Mouse (Mus musculus) neural tube, embryonic 14.5 days (tissue): ENCODE results near the gene Pnn. TPM values are rescaled to one million over a fixed set of nuclear protein-coding genes. Genes with fewer than 3 reads are reported as not detected.
"Not testable (repeated sequence)": the region's sequence is repeated elsewhere in the genome, so short reads cannot be mapped to it uniquely, and the experiment has no call there.

Source experiments
- ATAC-seq: fragments of 200-750 bp; cut with Nextera tagmentation; 2 replicates; pipeline ENCODE4 v1.8.0; 2017; ENCODE audit warnings: low read depth, mild to moderate bottlenecking, moderate TSS enrichment, moderate library complexity
- H3K27ac ChIP-seq: fragments of 300-500 bp; sonication (generic); 2 replicates; pipeline ENCODE4 v1.5.1; 2014; ENCODE audit warnings: low read depth, mild to moderate bottlenecking, control low read depth, low read length, moderate library complexity, mixed read lengths
- H3K27me3 ChIP-seq: fragments of 300-500 bp; sonication (generic); 2 replicates; pipeline ENCODE4 v1.6.1; 2014; ENCODE audit warnings: low read length; ENCODE audit not compliant: control insufficient read depth, insufficient read depth
- H3K36me3 ChIP-seq: fragments of 300-500 bp; sonication (generic); 2 replicates; pipeline ENCODE4 v1.6.1; 2014; ENCODE audit warnings: low read length, mixed read lengths; ENCODE audit not compliant: control insufficient read depth, insufficient read depth
- H3K4me1 ChIP-seq: fragments of 300-500 bp; sonication (generic); 2 replicates; pipeline ENCODE4 v1.6.1; 2014; ENCODE audit warnings: low read length; ENCODE audit not compliant: control insufficient read depth, insufficient read depth
- H3K4me2 ChIP-seq: fragments of 300-500 bp; sonication (generic); 2 replicates; pipeline ENCODE4 v1.6.1; 2014; ENCODE audit warnings: mild to moderate bottlenecking, low read depth, low read length, control low read depth
- H3K4me3 ChIP-seq: fragments of 300-500 bp; sonication (generic); 2 replicates; pipeline ENCODE4 v1.5.1; 2014; ENCODE audit warnings: low read depth, low read length, control low read depth, mixed read lengths
- H3K9ac ChIP-seq: fragments of 300-500 bp; sonication (generic); replicated peaks from 2 replicates; pipeline ENCODE4 v1.6.1; 2014; ENCODE audit warnings: low read depth, mild to moderate bottlenecking, control low read depth, low read length, mixed read lengths
- H3K9me3 ChIP-seq: fragments of 300-500 bp; sonication (generic); 2 replicates; pipeline ENCODE4 v1.6.1; 2016; ENCODE audit warnings: low read length; ENCODE audit not compliant: control insufficient read depth
- WGBS: fragments of 180-500 bp; shearing (Covaris S2); extraction: QIAGEN DNeasy Blood & Tissue Kit; methylation state at CpG from one replicate; pipeline ENCODE4 v1.1.7; 2014; 5-methylcytosine and 5-hydroxymethylcytosine counted together
- polyA plus RNA-seq: library from polyadenylated mRNA; unstranded; fragments of >200 nt; fragmentation: Nextera tagmentation; extraction: Ambion mirVana; gene quantifications from 2 replicates; pipeline ENCODE4 v1.2.1, GENCODE M21; 2014

Gene Pnn
- polyA plus RNA-seq, 1 experiment from 2014 or later, result 86.2 TPM

DNA sequence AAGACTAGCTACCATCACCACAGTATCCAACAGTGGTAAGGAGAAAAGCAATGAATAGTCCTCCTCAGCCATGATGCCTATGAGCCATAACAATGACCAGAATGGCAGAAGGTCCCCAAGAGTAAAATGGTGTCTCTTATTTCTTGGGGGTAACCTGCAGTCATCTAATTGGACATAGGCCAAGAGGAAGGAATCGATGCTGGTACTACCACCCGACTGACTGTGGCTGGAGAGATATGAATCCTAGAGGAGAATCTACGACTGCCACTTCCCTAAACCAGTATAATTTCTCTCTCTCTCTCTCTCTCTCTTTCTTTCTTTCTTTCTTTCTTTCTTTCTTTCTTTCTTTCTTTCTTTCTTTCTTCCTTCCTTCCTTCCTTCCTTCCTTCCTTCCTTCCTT, 14.2 kb upstream of the Pnn start:
- Histone ChIP-seq H3K4me1 (no peaks in the 10 kb centered on the region), H3K9me3 (no peaks in the 10 kb centered on the region), H3K36me3 (no peaks in the 10 kb centered on the region), H3K27ac (no peak overlapping the region), H3K4me3 (no peak overlapping the region), H3K27me3 (no peaks in the 10 kb centered on the region), H3K9ac (no peak overlapping the region), H3K4me2 (no peak overlapping the region)
- WGBS, result 89% methylated on average over 3 of the region's 3 CpGs
- ATAC-seq, result no peak

DNA sequence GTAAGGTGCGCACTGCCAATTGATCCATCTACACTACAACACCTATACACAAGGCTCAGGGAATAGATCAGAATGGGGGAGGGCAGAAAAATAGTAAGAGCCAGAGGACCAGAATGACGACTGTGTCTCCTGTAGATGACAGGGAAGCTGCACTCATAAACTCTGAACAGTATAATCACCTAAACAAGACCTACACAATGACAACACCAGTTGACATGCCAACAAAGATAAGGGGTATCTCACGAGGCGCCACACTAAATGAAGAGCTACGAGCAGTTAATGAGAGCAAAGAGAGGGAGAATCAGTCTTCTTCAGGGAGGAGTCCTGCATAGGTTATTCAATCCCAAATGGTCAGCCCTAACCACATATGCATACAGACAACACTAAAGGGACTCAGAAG, 13.5 kb upstream of the Pnn start:
- no peak overlapping the region for H3K9ac ChIP-seq
- no peaks in the 10 kb centered on the region for H3K27me3 ChIP-seq
- WGBS, result 94% methylated on average over 5 of the region's 5 CpGs
- H3K36me3 ChIP-seq, result no peaks in the 10 kb centered on the region
- no peaks in the 10 kb centered on the region for H3K9me3 ChIP-seq
- H3K27ac ChIP-seq, result no peak overlapping the region
- no peak overlapping the region for H3K4me3 ChIP-seq
- H3K4me1 ChIP-seq, result no peaks in the 10 kb centered on the region
- no peak for ATAC-seq
- H3K4me2 ChIP-seq, result no peak overlapping the region

DNA sequence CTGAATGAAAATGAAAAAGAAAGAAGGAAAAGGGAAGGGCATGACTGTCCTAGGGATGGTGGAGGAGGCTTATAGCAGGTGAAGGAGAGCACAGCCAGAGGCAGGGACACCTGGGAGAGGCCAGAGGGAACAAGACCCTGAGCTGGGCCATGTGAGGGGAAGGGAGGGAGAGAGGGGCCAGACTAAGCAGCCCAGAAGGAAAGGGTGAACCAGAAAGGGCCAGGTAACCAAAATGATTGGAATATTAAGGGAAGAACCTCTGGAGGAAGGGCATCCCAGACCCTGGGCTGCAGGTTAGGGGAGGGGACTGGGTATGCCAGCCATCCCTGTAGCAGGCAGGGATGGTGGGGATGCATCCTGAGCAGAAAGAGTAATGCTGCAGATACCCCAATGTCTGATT, 12.7 kb upstream of the Pnn start:
- Histone ChIP-seq H3K27ac (no peak overlapping the region), H3K36me3 (no peaks in the 10 kb centered on the region), H3K4me1 (peaks cover 3% of the 10 kb centered on the region; the same call in 1 of the 2 replicates), H3K4me2 (no peak overlapping the region), H3K9ac (no peak overlapping the region), H3K9me3 (no peaks in the 10 kb centered on the region), H3K27me3 (no peaks in the 10 kb centered on the region), H3K4me3 (no peak overlapping the region)
- ATAC-seq, result no peak

DNA sequence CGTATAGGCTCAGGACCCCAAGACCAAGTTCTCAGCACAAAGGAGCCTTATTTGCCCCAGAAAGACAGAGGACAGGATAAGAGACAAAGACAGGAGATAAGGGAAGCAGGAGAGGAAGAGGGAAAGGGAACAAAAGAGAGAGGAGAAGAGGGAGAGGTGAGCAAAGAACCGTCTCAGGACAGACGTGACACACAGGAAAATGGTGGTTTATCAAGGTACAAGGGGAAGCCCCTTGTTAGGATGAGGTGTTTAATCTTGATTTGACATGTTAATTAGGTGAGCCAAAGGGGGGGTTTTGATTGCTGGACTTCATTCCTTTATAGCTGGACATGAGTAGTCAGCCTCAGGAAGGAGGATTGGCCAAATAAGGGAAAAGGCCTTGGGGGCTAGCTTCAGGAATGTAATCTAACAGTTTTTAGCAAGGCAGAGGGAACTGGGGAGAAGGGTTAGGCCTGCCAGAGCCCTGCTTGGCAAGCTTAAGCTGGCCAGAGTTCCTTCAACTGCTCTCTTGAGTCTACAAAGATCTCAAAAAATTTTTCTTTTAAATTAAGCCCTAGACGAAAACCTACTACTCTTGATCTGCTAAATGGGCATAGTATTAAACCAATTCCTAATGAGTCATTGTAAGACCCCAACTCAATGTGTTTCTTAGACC, 11.4 kb upstream of the Pnn start:
- Histone ChIP-seq H3K36me3 (no peaks in the 10 kb centered on the region), H3K27me3 (no peaks in the 10 kb centered on the region), H3K9me3 (no peaks in the 10 kb centered on the region), H3K4me3 (no peak overlapping the region), H3K9ac (no peak overlapping the region), H3K27ac (no peak overlapping the region), H3K4me1 (peaks cover 13% of the 10 kb centered on the region; the same call in 1 of the 2 replicates), H3K4me2 (no peak overlapping the region)
- ATAC-seq, result no peak
- 90% methylated on average over 4 of the region's 4 CpGs for WGBS

DNA sequence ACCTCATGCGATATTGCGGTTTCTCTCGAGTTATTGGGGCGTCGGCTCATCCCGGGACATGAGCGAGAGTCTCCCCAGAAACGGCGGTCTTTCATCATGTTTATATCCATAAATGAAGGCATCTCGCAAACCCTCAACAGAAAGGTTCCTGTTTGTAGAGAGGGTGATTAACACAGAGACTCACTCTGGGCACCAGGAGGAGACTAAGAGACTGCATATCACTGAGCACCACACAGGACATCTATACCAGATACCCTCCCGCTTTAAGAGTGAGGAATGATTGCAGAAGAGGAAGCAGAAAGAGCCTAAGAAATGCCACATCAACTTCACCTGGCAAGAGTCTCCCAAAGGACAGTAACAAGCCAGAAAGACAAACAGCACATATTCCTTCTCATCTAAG, 10.5 kb upstream of the Pnn start:
- 97% methylated on average over 11 of the region's 11 CpGs for WGBS

DNA sequence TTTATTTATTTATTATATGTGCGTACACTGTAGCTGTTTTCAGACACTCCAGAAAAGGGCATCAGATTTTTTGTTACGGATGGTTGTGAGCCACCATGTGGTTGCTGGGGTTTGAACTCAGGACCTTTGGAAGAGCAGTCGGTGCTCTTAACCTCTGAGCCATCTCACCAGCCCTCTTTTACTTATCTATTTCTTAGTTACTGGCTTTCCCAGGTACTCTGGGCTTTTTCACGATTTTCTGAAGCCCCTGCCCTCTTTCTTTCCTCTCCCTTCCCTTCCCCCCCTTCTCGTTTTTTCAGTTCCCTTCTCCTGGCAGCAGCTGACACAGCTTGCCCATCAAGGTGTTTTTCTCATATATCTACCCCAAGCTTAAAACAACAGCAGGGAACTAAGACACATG, 8.4 kb upstream of the Pnn start:
- H3K27me3 ChIP-seq, H3K9ac ChIP-seq, ATAC-seq, H3K27ac ChIP-seq, H3K4me3 ChIP-seq, H3K36me3 ChIP-seq, H3K4me2 ChIP-seq, H3K9me3 ChIP-seq: not testable (repeated sequence)
- H3K4me1 ChIP-seq, result peaks cover 13% of the 10 kb centered on the region; the same call in 1 of the 2 replicates
- 93% methylated on average over 5 of the region's 5 CpGs for WGBS

More for the DNA sequence above, 10.5 kb upstream of the Pnn start:
- H3K9me3 ChIP-seq, result no peaks in the 10 kb centered on the region
- H3K4me1 ChIP-seq, result peaks cover 13% of the 10 kb centered on the region; the same call in 1 of the 2 replicates
- H3K36me3 ChIP-seq, result no peaks in the 10 kb centered on the region
- H3K27me3 ChIP-seq, result no peaks in the 10 kb centered on the region
- ATAC-seq, result no peak
- no peak overlapping the region for H3K4me3 ChIP-seq
- no peak overlapping the region for H3K27ac ChIP-seq
- no peak overlapping the region for H3K4me2 ChIP-seq
- no peak overlapping the region for H3K9ac ChIP-seq

DNA sequence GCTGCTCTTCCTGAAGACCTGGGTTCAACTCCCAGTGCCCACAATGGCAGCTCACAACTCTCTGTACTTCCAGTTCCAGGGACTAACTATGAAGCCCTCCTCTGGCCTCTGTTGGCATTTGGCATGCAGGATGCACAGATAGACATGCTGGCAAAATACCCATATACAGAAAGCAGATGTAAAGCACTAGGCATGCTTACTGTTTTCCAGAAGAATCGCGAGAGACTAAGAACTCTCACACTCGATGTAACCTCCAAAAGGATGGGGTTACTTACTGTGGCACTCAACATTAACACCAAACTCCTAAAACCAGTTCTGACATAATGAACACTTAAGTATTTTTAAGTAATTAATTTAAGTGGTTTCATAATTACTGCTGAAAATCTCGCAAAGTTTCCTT, 6.4 kb upstream of the Pnn start:
- 72% methylated on average over 4 of the region's 4 CpGs for WGBS
- peak overlapping the region; percentile 65 for H3K4me2 ChIP-seq
- peak overlapping the region; percentile 69 for H3K4me3 ChIP-seq
- no peak for ATAC-seq
- peak overlapping the region; percentile 82 for H3K9ac ChIP-seq
- H3K9me3 ChIP-seq, result no peaks in the 10 kb centered on the region
- H3K4me1 ChIP-seq, result peaks cover 13% of the 10 kb centered on the region; the same call in 1 of the 2 replicates
- no peaks in the 10 kb centered on the region for H3K36me3 ChIP-seq
- peak overlapping the region; percentile 94; the same call in 1 of the 2 replicates for H3K27ac ChIP-seq
- no peaks in the 10 kb centered on the region for H3K27me3 ChIP-seq

DNA sequence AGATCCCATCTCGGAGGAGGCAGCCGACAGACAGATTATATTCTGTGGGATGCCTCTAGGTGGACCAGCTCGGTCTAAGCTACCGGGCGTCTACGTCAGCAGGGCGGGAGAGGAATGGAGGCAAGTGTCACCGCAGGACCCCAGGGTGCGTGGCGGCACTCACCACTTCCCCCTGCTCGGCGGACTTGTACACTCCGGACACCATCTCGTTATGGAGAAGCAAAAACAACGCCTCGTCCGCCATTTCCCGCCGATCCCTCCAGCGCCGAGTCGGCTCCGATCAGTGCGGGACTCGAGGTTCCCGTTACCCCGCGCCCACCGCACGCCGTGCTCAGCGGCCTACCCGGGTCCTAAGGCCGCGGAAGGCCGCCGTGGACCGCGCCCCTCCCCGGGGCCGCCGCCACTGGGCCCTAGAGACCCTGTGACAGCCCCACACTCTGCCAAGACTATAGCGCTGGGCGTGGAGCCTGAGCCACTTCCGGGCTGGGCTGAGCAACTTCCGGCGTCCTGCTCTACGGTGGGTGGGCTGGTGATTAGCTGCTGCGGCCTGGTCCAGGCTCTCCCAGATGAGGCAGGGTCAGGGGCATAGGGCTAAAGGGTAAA, 5.6 kb upstream of the Pnn start, which contains the start of gene Trappc6b:
Gene Trappc6b, minus strand, starts transcription at position 480 of the 603 bp plus-strand sequence.
- no peaks in the 10 kb centered on the region for H3K9me3 ChIP-seq
- peak within 1 kb of the TSS; percentile 69 for H3K4me3 ChIP-seq
- H3K27ac ChIP-seq, result peak within 1 kb of the TSS; percentile 94
- peak within 1 kb of the TSS; percentile 82 for H3K9ac ChIP-seq
- H3K4me2 ChIP-seq, result peak within 1 kb of the TSS; percentile 65
- H3K36me3 ChIP-seq, result no peaks in the 10 kb centered on the region
- peaks cover 13% of the 10 kb centered on the region; the same call in 1 of the 2 replicates for H3K4me1 ChIP-seq
- ATAC-seq, result peak; percentile 97
- H3K27me3 ChIP-seq, result no peaks in the 10 kb centered on the region
- WGBS, result under 1% methylated on average over 49 of the region's 49 CpGs

DNA sequence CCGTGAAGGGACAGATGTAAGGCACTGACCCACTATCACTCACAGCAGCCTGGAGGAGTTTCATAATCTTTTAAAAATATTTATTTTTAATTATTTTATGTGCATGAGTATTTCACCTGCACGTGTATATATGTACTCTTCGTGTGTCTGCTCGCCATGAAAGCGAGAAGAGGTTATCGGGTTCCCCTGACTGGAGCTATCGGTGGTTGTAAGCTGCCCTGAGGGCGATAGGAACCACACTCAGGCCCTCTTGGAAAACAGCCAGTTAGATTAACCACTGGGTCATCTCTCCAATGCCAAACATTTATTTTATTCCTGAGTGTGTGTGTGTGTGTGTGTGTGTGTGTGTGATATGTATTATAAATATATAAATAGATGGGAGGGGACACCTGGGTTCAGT, 1.8 kb upstream of the Pnn start:
- WGBS, result 86% methylated on average over 8 of the region's 8 CpGs
- no peak for ATAC-seq
- H3K27me3 ChIP-seq, result no peaks in the 10 kb centered on the region

More for the DNA sequence above, 1.8 kb upstream of the Pnn start:
- peaks cover 8% of the 10 kb centered on the region; the same call in 1 of the 2 replicates for H3K36me3 ChIP-seq
- H3K4me2 ChIP-seq, result no peak overlapping the region
- no peaks in the 10 kb centered on the region for H3K9me3 ChIP-seq
- H3K27ac ChIP-seq, result no peak overlapping the region
- H3K4me3 ChIP-seq, result no peak overlapping the region
- H3K9ac ChIP-seq, result no peak overlapping the region
- H3K4me1 ChIP-seq, result peaks cover 9% of the 10 kb centered on the region
